Mouse (Mus musculus) embryonic facial prominence, embryonic 11.5 days (tissue): ENCODE measurements around the gene Cstad. TPM values are rescaled to one million over a fixed set of nuclear protein-coding genes. Genes with fewer than 3 reads are reported as not detected.

Experiments used
- ATAC-seq: fragments of 200-750 bp; cut with Nextera tagmentation; replicated peaks from 2 replicates; pipeline ENCODE4 v1.8.0; 2017; ENCODE audit warnings: low read depth; ENCODE audit not compliant: insufficient number of reproducible peaks, low FRiP score, low TSS enrichment
- DNase-seq: peaks from one replicate; pipeline ENCODE4 v3.0.0-alpha.2; 2015; ENCODE audit warnings: low spot score
- H3K27ac ChIP-seq: fragments of 300-500 bp; sonication (generic); replicated peaks from 2 replicates; pipeline ENCODE4 v1.5.1; 2014; ENCODE audit warnings: mild to moderate bottlenecking, low read depth, low read length, control low read depth
- H3K27me3 ChIP-seq: fragments of 300-500 bp; sonication (generic); 2 replicates; pipeline ENCODE4 v1.6.1; 2014; ENCODE audit warnings: mild to moderate bottlenecking, low read length, moderate library complexity, mixed read lengths; ENCODE audit not compliant: control insufficient read depth, insufficient read depth
- H3K36me3 ChIP-seq: fragments of 300-500 bp; sonication (generic); replicated peaks from 2 replicates; pipeline ENCODE4 v1.6.1; 2014; ENCODE audit warnings: low read depth, mild to moderate bottlenecking, low read length, moderate library complexity, mixed read lengths; ENCODE audit not compliant: control insufficient read depth, insufficient read depth
- H3K4me1 ChIP-seq: fragments of 300-500 bp; sonication (generic); 2 replicates; pipeline ENCODE4 v1.6.1; 2014; ENCODE audit warnings: low read length, mixed read lengths; ENCODE audit not compliant: control insufficient read depth, insufficient read depth
- H3K4me2 ChIP-seq: fragments of 300-500 bp; sonication (generic); 2 replicates; pipeline ENCODE4 v1.6.1; 2014; ENCODE audit warnings: low read depth, mild to moderate bottlenecking, control low read depth, low read length, moderate library complexity
- H3K4me3 ChIP-seq: fragments of 300-500 bp; sonication (generic); 2 replicates; pipeline ENCODE4 v1.5.1; 2014; ENCODE audit warnings: low read depth, low read length, control low read depth
- H3K9ac ChIP-seq: fragments of 300-500 bp; sonication (generic); replicated peaks from 2 replicates; pipeline ENCODE4 v1.6.1; 2014; ENCODE audit warnings: mild to moderate bottlenecking, control low read depth, low read length
- H3K9me3 ChIP-seq: fragments of 300-500 bp; sonication (generic); replicated peaks from 2 replicates; pipeline ENCODE4 v1.6.1; 2016; ENCODE audit warnings: mild to moderate bottlenecking, low read length, inconsistent platforms, mixed read lengths; ENCODE audit not compliant: control insufficient read depth
- WGBS: fragments of 180-500 bp; shearing (Covaris S2); extraction: QIAGEN DNeasy Blood & Tissue Kit; methylation state at CpG from one replicate; pipeline ENCODE4 v1.1.7; 2014; 5-methylcytosine and 5-hydroxymethylcytosine counted together
- polyA plus RNA-seq: library from polyadenylated mRNA; unstranded; fragments of >200 nt; fragmentation: Nextera tagmentation; extraction: Ambion mirVana; gene quantifications from 2 replicates; pipeline ENCODE4 v1.2.1, GENCODE M21; 2014

The Cstad gene
- polyA plus RNA-seq, result 1.9 TPM in 1 of 2 replicates, not detected in the other

DNA sequence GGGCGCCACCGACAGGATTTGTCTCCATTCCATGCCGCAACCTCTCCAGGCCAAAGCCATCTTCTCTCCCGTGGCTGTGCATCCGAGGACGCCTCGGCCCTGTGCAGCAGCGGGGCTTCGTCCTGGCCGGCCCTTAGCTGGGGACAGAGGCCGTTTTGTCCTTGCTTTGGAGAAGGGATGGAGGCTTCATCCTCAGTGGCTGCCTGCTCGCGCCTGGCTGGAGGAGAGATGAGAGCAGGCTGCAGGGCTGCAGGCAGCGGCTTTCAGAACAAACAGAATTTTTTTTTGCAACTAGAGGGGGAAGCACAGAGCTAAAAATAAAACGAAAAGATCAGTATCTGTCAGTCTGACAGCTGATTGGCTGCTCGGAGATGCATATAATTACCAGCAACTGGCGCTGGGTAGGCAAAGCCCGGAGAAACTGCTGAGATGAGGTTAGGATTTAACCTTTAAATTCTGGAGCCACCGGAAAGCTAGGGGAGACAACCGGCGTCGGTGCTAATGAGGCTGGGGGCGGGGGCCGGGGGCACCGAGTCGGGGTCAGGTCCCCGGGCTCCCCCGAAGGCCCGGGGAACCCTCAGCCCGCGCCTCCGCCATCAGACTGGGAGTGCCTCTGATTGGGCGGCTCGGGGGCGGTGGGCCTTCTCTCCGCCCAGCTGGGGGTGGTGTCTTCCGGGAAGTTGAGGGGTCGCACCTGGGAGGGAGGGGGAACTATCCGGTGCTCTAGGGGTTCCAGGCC is at the start of gene Cstad:
Gene Cstad, plus strand, starts transcription at position 400 of the 739 bp plus-strand sequence.
- 1% methylated on average over 35 of the region's 39 CpGs for WGBS
- Histone ChIP-seq H3K9ac (peak within 1 kb of the TSS; percentile 47), H3K4me3 (peak within 1 kb of the TSS; percentile 41), H3K4me1 (peaks cover 5% of the 10 kb centered on the region), H3K9me3 (no peaks in the 10 kb centered on the region), H3K4me2 (peak within 1 kb of the TSS; percentile 42), H3K36me3 (no peaks in the 10 kb centered on the region), H3K27me3 (no peaks in the 10 kb centered on the region), H3K27ac (peak within 1 kb of the TSS; percentile 86)
- peak; percentile 90 for DNase-seq
- peak; percentile 74 for ATAC-seq

DNA sequence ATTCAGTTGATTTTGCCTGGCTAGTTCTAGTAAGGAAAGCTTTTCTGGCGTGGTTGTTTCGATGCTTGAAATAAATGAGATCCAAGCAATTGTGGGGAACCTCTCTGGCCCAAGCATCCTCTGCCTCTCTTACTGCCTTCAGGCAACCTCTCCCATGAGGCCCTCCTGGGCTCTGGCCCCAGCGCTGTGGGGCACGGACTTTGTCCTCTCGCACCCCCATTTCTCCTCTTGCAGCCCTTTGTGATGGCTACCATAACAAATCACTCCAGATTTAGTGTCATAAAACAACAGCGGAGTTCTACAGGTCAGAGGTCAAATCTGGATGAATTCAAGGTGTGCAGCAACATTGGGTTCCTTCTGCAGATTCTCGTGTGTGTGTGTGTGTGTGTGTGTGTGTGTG is 49.1 kb upstream of the Cstad start:
- no peak overlapping the region for H3K4me3 ChIP-seq
- no peaks in the 10 kb centered on the region for H3K36me3 ChIP-seq
- H3K27ac ChIP-seq, result no peak overlapping the region
- ATAC-seq (no peak), DNase-seq (peak; percentile 69)
- no peak overlapping the region for H3K4me2 ChIP-seq
- no peaks in the 10 kb centered on the region for H3K9me3 ChIP-seq
- H3K4me1 ChIP-seq, result peaks cover 3% of the 10 kb centered on the region; the same call in 1 of the 2 replicates
- H3K27me3 ChIP-seq, result no peaks in the 10 kb centered on the region
- WGBS, result 38% methylated on average over 7 of the region's 7 CpGs
- H3K9ac ChIP-seq, result peak overlapping the region; percentile 32; the same call in 1 of the 2 replicates

DNA sequence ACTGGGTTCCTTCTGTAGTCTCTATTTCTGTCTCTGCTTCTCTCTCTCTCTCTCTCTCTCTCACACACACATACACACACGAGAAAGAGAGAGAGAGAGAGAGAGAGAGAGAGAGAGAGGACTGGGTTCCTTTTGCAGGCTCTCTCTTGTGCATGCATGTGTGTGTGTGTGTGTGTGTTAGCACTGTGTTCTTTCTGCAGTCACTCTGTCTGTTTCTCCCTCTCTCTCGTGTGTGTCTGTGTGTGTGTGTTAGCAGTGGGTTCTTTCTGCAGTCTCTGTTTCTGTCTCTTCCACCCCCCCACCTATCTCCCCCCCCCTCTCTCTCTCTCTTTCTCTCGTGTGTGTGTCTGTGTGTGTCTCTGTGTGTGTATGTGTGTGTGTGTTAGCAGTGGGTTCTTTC is 48.6 kb upstream of the Cstad start:
- Histone ChIP-seq H3K4me1 (peaks cover 3% of the 10 kb centered on the region; the same call in 1 of the 2 replicates), H3K27ac (no peak overlapping the region), H3K4me2 (no peak overlapping the region), H3K36me3 (no peaks in the 10 kb centered on the region), H3K4me3 (no peak overlapping the region), H3K27me3 (no peaks in the 10 kb centered on the region), H3K9me3 (no peaks in the 10 kb centered on the region), H3K9ac (no peak overlapping the region)
- 30% methylated on average over 2 of the region's 3 CpGs for WGBS
- no peak for DNase-seq
- ATAC-seq, result no peak

DNA sequence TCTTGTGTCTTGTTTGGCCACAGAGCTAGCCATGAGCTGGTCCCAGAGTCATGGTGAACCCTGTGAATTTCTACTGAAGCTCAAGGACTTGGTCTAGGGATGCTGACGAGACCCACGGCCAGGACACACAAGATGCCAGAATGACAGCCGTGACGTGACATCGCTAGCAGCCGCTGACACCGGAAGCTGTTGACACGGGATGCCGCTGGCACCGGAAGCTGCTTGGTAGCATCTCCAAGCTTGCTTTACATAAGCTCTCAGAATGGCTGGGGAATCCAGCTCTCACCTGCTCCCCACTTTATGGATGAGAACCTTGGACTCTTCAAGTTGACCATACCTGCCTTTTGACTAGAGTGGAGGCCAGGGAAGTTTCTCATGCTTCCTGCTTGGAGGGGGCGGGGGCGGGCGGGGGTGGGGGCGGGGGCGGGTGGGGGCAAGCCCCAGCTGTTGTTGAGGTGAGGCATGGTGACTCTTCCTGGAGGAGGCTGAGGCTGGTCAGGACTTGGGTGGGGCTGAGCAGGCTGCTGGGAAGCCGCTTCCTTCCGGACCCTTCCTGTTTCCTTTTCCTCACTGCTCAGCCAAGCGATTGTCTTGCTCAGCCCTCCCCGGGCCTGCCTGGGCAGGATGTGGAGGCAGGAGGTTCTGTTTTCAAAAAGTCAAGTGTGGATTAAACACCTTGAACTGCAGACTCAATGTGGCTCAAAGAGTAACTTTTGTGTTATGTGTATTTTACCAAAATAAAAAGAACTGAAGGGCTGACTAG is 47.2 kb upstream of the Cstad start:
- no peak for DNase-seq
- no peak overlapping the region for H3K27ac ChIP-seq
- H3K4me3 ChIP-seq, result no peak overlapping the region
- no peak overlapping the region for H3K9ac ChIP-seq
- no peak overlapping the region for H3K4me2 ChIP-seq
- H3K36me3 ChIP-seq, result no peaks in the 10 kb centered on the region
- H3K4me1 ChIP-seq, result peaks cover 3% of the 10 kb centered on the region; the same call in 1 of the 2 replicates
- no peak for ATAC-seq
- 73% methylated on average over 16 of the region's 19 CpGs for WGBS
- no peaks in the 10 kb centered on the region for H3K9me3 ChIP-seq
- no peaks in the 10 kb centered on the region for H3K27me3 ChIP-seq

DNA sequence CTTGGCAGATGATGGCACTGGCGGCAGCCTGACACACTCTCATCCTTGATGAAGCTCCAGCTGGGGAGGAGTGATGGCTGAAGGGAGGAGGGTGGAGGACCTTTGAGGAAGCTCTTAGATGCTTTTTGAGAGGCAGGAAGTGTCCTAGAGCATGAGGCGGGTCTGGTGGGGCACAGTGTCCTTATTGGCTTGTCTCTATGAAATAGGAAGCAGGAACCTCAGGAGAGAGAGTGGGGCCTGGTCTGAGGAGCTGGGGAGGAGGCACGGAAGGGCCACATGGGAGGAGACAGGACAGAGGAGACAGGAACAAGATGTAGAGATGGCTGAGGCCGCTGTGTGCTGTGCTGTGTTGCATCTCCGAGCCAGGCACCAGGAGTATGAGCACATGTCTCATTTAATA is 43.3 kb upstream of the Cstad start:
- Histone ChIP-seq H3K4me1 (no peaks in the 10 kb centered on the region), H3K36me3 (no peaks in the 10 kb centered on the region), H3K9ac (no peak overlapping the region), H3K27me3 (no peaks in the 10 kb centered on the region), H3K27ac (no peak overlapping the region), H3K4me2 (no peak overlapping the region), H3K9me3 (no peaks in the 10 kb centered on the region), H3K4me3 (no peak overlapping the region)
- 78% methylated on average over 5 of the region's 5 CpGs for WGBS
- ATAC-seq (no peak), DNase-seq (no peak)

DNA sequence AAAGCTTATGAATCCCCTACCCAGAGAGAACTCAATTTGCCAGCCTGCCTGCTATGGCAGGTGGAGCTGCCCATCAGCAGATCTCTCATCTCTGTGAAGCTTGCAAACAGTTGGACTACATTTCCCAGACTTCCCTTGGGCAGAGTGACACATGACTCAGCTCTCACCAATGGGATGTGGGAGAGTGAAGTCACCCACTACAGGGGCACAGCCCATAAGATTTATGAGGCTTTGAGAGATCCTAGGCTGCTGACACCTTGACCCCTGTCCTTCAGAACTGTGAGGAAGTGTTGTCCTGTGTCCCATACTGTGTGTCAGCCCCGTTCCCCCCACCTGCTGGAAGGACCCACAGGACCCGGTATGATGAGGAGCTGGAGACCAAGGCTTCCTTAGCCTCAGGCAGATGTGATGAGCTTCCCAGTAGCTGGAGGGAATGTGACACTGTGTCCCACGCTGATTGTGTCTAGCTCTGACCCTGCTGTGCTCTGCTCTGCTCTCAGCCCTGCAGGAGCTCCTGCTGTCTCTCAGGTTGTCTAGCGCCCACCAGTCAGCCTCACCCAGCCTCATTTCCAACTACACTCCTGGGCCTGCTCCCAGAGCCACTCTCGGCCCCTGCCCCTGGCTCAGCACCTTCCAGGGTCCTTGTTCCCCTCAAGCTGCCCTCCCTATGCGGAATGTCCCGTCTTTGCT is 40.8 kb upstream of the Cstad start:
- Histone ChIP-seq H3K9me3 (no peaks in the 10 kb centered on the region), H3K36me3 (no peaks in the 10 kb centered on the region), H3K27ac (no peak overlapping the region), H3K4me3 (no peak overlapping the region), H3K27me3 (no peaks in the 10 kb centered on the region), H3K4me2 (peak overlapping the region; percentile 21; the same call in 1 of the 2 replicates), H3K9ac (peak overlapping the region; percentile 22; the same call in 1 of the 2 replicates), H3K4me1 (no peaks in the 10 kb centered on the region)
- ATAC-seq, result peak; percentile 77
- DNase-seq, result peak; percentile 79
- WGBS, result 51% methylated on average over 7 of the region's 7 CpGs

DNA sequence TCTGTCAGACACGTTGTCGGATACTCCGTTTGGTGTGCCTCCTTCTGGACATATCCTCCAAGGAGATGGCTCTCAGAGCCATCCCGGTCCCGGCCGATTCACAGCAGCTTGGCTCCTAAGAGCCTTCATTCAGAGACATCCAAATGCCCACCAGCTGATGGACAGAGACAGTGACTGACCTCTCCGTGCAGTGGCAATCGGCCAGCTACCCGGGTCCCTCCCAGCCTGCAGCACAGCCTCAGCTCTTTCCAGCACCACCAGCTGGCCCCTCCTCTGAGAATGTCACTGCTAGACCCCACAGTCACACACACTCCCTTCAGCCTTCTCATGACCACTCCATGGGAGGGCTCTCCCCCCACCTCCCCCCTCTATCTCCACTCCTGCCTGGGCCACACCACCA is 39.6 kb upstream of the Cstad start:
- ATAC-seq (no peak), DNase-seq (no peak)
- no peaks in the 10 kb centered on the region for H3K27me3 ChIP-seq
- WGBS, result 78% methylated on average over 9 of the region's 9 CpGs
- H3K4me3 ChIP-seq, result no peak overlapping the region
- no peaks in the 10 kb centered on the region for H3K4me1 ChIP-seq
- no peak overlapping the region for H3K4me2 ChIP-seq
- no peak overlapping the region for H3K27ac ChIP-seq
- H3K9ac ChIP-seq, result no peak overlapping the region
- H3K36me3 ChIP-seq, result no peaks in the 10 kb centered on the region
- no peaks in the 10 kb centered on the region for H3K9me3 ChIP-seq
